Mouse (Mus musculus): ENCODE data around the gene Tanc2.

Tanc2 gene

DNA sequence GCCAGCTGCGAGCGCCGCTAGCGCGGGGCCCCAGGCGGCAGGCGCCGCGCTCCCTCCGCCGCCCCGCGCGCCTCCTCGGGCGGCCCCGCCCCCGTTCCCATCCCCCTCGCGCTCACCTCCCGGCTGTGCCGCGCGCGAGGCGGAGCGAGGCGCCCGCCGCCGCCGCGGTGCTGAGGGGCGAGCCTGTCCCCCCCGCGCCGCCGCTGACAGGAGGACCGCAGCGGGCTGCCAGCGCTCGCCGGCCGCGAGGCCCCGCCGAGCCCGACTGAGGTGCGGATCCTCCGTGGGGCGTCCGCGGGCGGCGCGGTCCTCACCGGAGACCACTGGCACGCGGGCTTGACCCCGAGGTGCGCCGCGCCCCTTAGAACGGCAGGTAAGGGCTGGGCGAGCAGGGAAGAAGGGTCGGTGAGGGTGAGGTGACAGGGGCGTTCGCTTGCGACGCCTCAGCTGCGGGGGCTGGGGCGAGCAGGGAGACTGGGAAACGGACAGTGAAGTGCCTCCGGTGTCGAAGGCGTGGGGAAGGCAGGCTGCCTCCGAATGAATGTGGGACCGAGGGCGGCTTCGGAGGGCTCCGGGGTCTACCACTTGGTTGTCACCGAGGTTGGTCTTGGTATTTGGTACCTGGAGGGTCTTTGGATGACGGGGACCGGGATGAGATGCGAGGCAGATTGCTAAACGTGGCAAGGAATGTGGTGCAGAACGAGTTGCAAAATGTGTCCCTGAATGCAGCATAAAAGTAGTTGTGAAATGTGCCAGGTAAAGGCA, at the start of gene Tanc2:
Tanc2 (plus strand) TSS at position 110 of the 765 bp plus-strand sequence.
- DNase-seq (ENCODE audit: low spot score in 2 of 2) = peak; percentile 37 to 63

DNA sequence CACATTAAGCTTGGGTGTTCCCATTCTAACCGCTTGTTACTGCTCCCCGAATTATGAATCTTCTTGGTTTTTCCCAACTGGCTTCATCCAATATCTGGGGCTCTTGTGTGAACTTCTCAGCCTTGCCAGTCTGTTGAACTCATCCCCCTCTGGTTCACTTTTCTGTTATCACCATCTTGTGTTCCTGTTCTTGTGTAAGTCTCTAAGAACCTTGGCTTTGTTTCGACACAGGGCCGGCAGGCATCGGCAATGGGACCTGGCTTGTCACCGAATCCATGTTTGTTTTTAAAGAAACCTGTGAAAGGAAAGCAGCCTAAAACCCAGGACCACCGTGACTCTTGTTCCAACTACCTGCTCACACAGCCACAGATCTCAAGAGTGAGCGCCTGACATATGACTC, 49.0 kb upstream of the Tanc2 start:
- no peak for DNase-seq (ENCODE audit: low spot score in 2 of 2)

GRCm38 (mm10) chr11:105541366-105541765, 48.4 kb upstream of the Tanc2 start:
- no peak for DNase-seq (ENCODE audit: low spot score in 2 of 2)

GRCm38 (mm10) chr11:105542129-105542528, 47.7 kb upstream of the Tanc2 start:
- DNase-seq (ENCODE audit: low spot score in 2 of 2) = no peak

GRCm38 (mm10) chr11:105545801-105546200, 44.0 kb upstream of the Tanc2 start:
- DNase-seq (ENCODE audit: low spot score in 2 of 2) = no peak

DNA sequence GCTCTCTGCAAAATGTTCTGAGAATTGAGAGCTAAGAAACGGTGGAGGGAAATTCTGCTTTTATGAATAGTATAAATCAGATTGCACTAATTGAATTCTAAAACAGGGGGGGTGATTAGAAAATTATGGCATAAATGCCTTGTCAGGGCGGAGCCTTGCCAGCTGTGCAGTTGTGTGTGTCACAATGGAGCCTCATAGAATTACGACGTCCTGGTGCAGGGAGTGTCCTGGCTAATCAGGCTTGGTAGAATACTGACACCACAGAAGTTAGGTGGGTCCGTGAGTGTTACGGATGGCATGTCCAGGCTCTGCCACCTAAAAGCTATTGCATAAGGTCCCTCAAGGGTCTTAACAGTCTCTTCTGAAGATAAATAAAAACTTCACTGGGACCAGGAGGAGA, 43.4 kb upstream of the Tanc2 start:
- no peak for DNase-seq (ENCODE audit: low spot score in 2 of 2)

GRCm38 (mm10) chr11:105548383-105548782, 41.4 kb upstream of the Tanc2 start:
- no peak for DNase-seq (ENCODE audit: low spot score in 2 of 2)

GRCm38 (mm10) chr11:105549164-105550121, 40.3 kb upstream of the Tanc2 start:
- DNase-seq (ENCODE audit: low spot score in 2 of 2) = no peak

GRCm38 (mm10) chr11:105557285-105557684, 32.5 kb upstream of the Tanc2 start:
- DNase-seq (ENCODE audit: low spot score in 2 of 2) = no peak

- DNase-seq (ENCODE audit: low spot score in 2 of 2) = no peak
These were observed 31.7 kb upstream of the Tanc2 start for GRCm38 (mm10) chr11:105558091-105558490.

DNA sequence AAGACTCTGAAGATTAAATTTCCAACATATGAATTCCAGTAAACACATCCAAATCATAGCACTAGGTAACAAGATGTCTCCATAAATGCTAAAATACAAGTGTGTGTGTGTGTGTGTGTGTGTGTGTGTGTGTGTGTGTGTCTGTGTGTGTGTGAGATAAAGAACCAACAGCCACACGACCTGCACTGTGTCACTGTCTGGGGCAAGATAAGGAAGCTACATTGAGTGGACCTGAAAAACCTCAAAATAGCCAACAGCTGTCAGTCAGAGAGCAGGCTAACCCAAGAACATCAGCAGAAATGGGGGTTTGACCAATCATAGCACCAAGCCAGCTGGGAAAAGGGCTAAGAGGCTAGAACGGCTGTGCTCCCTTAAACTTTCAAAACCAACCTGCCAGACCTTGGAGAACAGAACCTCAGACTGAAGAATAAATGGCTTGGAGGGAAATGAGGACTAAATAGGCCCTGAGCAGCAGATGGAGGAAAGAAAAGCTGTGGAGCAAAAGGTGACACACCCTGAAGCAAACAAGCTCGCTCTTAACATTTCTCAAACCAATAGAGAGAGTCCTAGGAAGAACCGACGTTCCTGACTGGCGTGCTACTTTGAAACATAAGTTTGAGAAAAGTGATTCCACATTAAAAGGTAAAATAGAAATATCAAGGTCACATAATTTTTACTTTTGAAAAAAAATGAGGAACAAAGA, 30.8 kb upstream of the Tanc2 start:
- no peak for DNase-seq (ENCODE audit: low spot score in 2 of 2)

DNA sequence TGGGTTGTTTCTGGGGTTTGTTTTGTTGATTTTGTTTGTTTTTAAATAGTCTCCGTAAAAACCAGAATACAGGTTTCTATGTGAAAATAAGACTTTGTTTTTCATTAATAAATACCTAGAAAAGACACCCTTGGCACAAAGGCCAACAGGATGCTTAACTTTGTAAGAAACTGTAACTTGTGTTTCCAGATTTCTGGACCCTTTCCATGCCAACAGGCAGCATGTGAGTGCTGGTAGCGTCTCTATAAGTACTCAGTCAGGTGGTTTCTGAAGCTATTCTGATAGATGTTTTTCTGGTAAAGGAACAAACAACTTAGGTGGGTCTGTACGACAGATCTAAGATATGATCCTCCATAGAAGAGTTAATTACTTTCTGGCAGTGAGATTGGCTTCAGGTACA, 26.2 kb upstream of the Tanc2 start:
- DNase-seq (ENCODE audit: low spot score in 2 of 2) = no peak

DNA sequence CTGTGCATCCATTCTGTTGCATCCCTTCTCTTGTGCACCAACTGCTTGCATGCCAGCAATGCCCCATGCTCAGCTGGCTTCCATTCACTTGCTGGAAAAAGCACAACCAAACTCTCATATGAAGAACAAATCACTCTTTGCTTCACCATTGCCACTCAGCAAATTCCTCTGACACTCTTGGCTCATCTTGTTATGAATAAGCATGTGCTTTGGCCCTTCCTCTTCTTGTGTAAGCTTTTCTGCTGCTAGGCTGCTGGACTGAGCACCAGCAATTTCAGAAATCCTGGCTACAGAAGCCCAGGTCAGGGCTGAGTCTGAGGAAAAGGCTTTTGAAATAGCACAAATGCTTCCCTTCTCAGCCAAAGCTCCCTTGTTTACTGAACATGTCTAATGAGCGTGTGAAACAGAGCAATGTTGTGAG, 22.6 kb upstream of the Tanc2 start:
- DNase-seq (ENCODE audit: low spot score in 2 of 2) = no peak

GRCm38 (mm10) chr11:105571996-105572395, 17.8 kb upstream of the Tanc2 start:
- DNase-seq (ENCODE audit: low spot score in 2 of 2) = no peak

DNA sequence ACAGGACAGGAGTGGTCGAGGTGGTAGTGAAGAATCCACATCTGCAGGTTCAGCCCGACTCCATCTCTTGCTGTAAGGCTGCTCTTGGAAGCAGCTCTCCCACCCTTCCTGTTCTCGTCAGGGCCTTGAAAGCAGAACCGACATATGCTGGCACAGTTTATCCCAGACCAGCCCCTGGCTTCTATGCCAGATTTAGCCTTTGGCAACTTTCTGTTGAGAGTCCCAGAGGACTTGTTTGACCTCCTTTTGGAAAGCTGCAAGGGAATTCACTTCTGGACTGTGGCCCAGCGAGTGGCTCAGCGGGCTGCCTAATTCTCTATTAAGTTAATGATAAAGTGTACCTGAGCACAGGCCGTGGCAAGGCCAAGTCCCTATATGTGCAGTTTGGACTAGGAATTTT, 15.5 kb upstream of the Tanc2 start:
- no peak for DNase-seq (ENCODE audit: low spot score in 2 of 2)

DNA sequence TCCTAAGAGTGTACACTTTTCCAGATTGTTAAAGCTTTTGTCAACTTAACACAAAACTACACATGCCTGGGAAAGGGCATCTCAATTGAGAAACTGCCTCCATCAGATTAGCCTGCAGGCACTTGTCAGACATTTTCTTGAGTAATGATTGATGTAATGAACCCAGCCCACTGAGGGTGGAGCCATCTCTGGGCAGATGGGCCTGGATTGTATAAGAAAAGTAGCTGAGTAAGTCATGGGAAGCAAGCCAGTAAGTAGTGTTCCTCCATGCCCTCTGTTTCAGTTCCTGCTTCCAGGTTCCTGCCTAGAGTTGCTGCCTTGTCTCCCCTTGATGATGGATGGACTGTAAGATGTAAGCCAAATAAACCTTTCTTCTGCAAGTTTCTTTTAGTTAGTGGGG, 12.6 kb upstream of the Tanc2 start:
- no peak for DNase-seq (ENCODE audit: low spot score in 2 of 2)

- no peak for DNase-seq (ENCODE audit: low spot score in 2 of 2)
These were observed 7.8 kb upstream of the Tanc2 start for GRCm38 (mm10) chr11:105582020-105582419.

GRCm38 (mm10) chr11:105589231-105589876, 432 bp upstream of the Tanc2 start:
- peak; percentile 88 to 90 for DNase-seq (ENCODE audit: low spot score in 2 of 2)

- peak; percentile 27 to 44 for DNase-seq (ENCODE audit: low spot score in 2 of 2)
These were observed 2.1 kb downstream of the Tanc2 start for GRCm38 (mm10) chr11:105591905-105592304.

- no peak for DNase-seq (ENCODE audit: low spot score in 2 of 2)
These were observed 12.4 kb downstream of the Tanc2 start for GRCm38 (mm10) chr11:105602177-105602576.

DNA sequence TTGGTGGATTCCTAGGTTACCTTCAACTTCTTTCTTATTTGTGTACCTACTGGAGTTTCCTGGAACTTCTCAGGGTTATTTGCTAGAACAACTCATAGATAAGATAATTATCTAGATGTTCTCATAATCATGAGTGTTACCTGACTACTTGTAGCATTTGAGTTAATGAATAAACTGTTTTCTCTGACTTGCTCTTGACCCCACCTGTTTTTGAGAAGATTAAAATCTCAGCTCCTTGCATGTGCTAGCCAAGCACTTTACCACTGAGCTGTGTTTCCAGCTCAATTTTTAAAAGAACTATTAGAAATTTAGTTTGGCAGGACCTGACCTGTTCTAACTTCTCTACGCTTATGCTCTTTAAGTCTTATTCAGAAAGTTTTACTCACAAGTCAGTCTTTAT, 36.4 kb downstream of the Tanc2 start:
- no peak for DNase-seq (ENCODE audit: low spot score in 2 of 2)

GRCm38 (mm10) chr11:105643995-105644394, 54.2 kb downstream of the Tanc2 start:
- DNase-seq (ENCODE audit: low spot score in 2 of 2) = no peak
